ENCODE assay signal across 16 mouse cellular contexts in the genomic region with DNA sequence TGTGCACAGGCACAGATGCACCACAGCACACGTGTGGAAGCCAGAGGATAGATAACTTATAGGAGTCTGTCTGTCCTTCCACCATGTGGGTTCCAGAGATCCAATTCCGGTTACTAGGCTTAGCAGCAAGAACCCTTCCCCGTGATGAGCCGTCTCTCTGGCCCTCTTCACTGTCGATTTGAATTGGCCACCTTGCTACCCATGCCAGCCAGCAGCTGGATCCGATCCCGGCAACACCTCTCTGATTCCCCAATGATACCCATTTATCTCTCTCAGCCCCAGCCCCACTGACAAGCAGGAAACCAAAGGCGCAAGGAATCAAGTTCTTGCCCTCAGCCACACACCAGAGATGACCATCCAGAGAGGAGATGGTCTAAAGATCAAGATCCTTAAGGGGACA.
"Had no signal": no experiment of that assay in that cellular context is flagged by ENCODE, and none has a peak within 500 bp of the region (broad histone marks: within the 10 kb centered on the region; RNA-seq: fewer than 3 reads in every experiment).

No protein-coding gene starts in this region.

- DNase-seq: retina, postnatal 1 day; right cerebral cortex, adult 18-20 months; right cerebral cortex, postnatal 14 days; right cerebral cortex, postnatal 25 days; right cerebral cortex, postnatal 4 days; spleen, adult 18-20 months; thymus, adult 18-20 months; thymus, adult 2 months; thymus, postnatal 14 days; thymus, postnatal 25 days; thymus, postnatal 36 days; thymus, postnatal 4 days had no signal

- H3K27ac ChIP-seq: neural tube, embryonic 15.5 days; stomach, embryonic 15.5 days; stomach, postnatal 0 days had no signal

- H3K27me3 ChIP-seq: neural tube, embryonic 13.5 days; neural tube, embryonic 15.5 days; stomach, embryonic 15.5 days had no signal

- H3K4me3 ChIP-seq: neural tube, embryonic 13.5 days; neural tube, embryonic 15.5 days; stomach, embryonic 15.5 days had no signal

- H3K36me3 ChIP-seq: neural tube, embryonic 13.5 days; neural tube, embryonic 15.5 days; stomach, embryonic 15.5 days had no signal

- H3K9ac ChIP-seq: neural tube, embryonic 13.5 days; neural tube, embryonic 15.5 days; stomach, embryonic 15.5 days had no signal
